Mouse (Mus musculus): Measurements from ENCODE around the gene Tex45. TPM values are rescaled to one million over a fixed set of nuclear protein-coding genes. Genes with fewer than 3 reads are reported as not detected.

Tex45 gene
- total and polyA plus RNA-seq, 3 experiments: 0.11 TPM; not detected in 2

- H3K36me3 ChIP-seq (replicated peaks): peaks cover 40% of the 10 kb centered on the region
- DNase-seq (ENCODE audit: low spot score): no peak
- no peaks in the 10 kb centered on the region for H3K9me3 ChIP-seq (replicated peaks)
- no peak overlapping the region for H3K4me3 ChIP-seq (ENCODE audit: low read depth, low read length)
- TF ChIP-seq GATA1 (IDR thresholded peaks at IDR 0.05; ENCODE audit: borderline replicate concordance, low read length) (no peak), CTCF (IDR thresholded peaks at IDR 0.05; ENCODE audit: low read depth, low read length) (no peak), POLR2AphosphoS5 (IDR thresholded peaks at IDR 0.05; ENCODE audit: insufficient replicate concordance, low read depth, low read length) (no peak), GATA2 (IDR thresholded peaks at IDR 0.05; ENCODE audit: borderline replicate concordance, low read depth, low read length) (no peak), TAL1 (conservative IDR thresholded peaks at IDR 0.05; ENCODE audit: low read depth, low read length) (no peak)
- H3K27me3 ChIP-seq (ENCODE audit: insufficient read depth, low read length): no peaks in the 10 kb centered on the region
- ATAC-seq (ENCODE audit: extremely low read depth, insufficient number of reproducible peaks, low FRiP score, poor library complexity, severe bottlenecking): no peak
- H3K4me1 ChIP-seq (ENCODE audit: insufficient read depth, low read depth, low read length): peaks cover 29% of the 10 kb centered on the region
Observed at GRCm38 (mm10) chr8:3502217-3502616, 31.6 kb downstream of the Tex45 start.

DNA sequence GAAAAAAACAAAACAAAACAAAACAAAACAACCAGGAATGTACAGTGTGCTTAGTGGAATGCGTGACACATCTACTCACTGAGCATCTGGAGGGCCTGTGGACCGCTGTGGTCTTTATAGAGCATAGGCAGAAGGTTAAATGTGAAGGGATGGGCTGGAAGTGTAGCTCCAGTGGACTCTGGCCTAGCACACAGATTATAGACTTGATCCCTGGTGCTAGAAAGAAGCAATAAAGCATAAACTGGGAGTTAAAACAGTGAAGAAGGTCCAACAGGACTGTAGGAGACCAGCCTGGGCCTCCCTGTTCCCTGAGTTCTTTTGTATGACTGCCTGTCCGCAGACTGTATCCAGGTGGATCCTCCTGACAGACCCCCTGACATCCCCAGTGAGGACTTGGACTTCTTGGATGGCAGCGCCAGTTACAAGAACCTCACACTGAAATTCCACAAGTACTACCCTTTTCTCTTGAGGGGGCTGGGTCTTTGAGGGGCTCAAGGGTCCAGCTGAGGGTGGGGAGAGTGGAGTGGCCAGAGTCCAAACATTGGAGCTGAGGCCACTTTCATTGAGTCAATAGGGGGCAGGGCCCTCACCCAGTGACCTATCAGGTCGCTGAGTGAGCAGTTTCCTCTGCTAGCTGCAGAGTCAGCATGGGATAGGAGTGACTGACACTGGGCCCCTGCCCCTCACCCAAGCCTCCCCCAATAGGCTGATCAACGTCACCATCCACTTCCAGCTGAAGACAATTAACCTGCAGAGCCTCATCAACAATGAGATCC lies 37.5 kb downstream of the Tex45 start:
- no peak overlapping the region for H3K4me3 ChIP-seq (ENCODE audit: low read depth, low read length)
- ATAC-seq (ENCODE audit: extremely low read depth, insufficient number of reproducible peaks, low FRiP score, poor library complexity, severe bottlenecking) (no peak), DNase-seq (ENCODE audit: low spot score) (no peak)
- H3K27me3 ChIP-seq (ENCODE audit: insufficient read depth, low read length): no peaks in the 10 kb centered on the region
- H3K4me1 ChIP-seq (ENCODE audit: insufficient read depth, low read depth, low read length): no peaks in the 10 kb centered on the region
- no peaks in the 10 kb centered on the region for H3K9me3 ChIP-seq (replicated peaks)
- H3K36me3 ChIP-seq (replicated peaks): peaks cover 90% of the 10 kb centered on the region
- no peak for TF ChIP-seq TAL1 (conservative IDR thresholded peaks at IDR 0.05; ENCODE audit: low read depth, low read length)
- no peak for TF ChIP-seq GATA1 (IDR thresholded peaks at IDR 0.05; ENCODE audit: borderline replicate concordance, low read length)
- no peak for TF ChIP-seq POLR2AphosphoS5 (IDR thresholded peaks at IDR 0.05; ENCODE audit: insufficient replicate concordance, low read depth, low read length)
- TF ChIP-seq GATA2 (IDR thresholded peaks at IDR 0.05; ENCODE audit: borderline replicate concordance, low read depth, low read length): no peak
- no peak for TF ChIP-seq CTCF (IDR thresholded peaks at IDR 0.05; ENCODE audit: low read depth, low read length)

DNA sequence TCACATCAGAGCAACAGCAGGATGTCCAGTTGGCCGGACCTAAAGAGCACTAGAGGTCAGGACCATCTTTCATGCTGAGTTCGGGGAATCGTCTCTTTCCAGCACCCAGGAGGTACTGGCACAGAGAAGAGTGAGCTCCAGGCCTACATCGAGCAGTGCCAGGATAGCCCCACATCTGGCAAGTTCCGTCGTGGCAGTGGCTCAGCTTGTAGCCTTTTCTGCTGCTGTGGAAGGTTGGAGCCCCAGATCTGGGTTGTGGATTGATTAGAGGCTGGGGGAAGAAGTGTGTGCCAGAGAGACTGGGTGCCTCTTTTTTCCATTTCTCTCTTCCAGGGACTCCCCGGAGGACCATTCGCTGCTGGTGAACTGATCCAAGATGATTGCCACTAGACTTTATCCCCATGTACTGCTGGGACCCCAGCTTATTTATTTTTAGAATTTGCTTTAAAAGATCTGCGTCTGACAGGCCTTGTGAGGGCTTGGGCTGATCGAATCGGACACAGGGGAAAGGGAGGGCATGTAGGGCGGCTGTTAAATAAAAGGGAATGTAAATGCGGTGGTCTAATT lies 44.1 kb downstream of the Tex45 start:
- H3K36me3 ChIP-seq (replicated peaks): peaks cover 63% of the 10 kb centered on the region
- H3K4me1 ChIP-seq (ENCODE audit: insufficient read depth, low read depth, low read length): peaks cover 31% of the 10 kb centered on the region
- no peak for ATAC-seq (ENCODE audit: extremely low read depth, insufficient number of reproducible peaks, low FRiP score, poor library complexity, severe bottlenecking)
- no peak for DNase-seq (ENCODE audit: low spot score)
- H3K27me3 ChIP-seq (ENCODE audit: insufficient read depth, low read length): no peaks in the 10 kb centered on the region
- H3K4me3 ChIP-seq (ENCODE audit: low read depth, low read length): peak overlapping the region; percentile 94
- no peaks in the 10 kb centered on the region for H3K9me3 ChIP-seq (replicated peaks)
- no peak for TF ChIP-seq GATA1 (IDR thresholded peaks at IDR 0.05; ENCODE audit: borderline replicate concordance, low read length)
- TF ChIP-seq GATA2 (IDR thresholded peaks at IDR 0.05; ENCODE audit: borderline replicate concordance, low read depth, low read length): no peak
- no peak for TF ChIP-seq CTCF (IDR thresholded peaks at IDR 0.05; ENCODE audit: low read depth, low read length)
- no peak for TF ChIP-seq TAL1 (conservative IDR thresholded peaks at IDR 0.05; ENCODE audit: low read depth, low read length)
- no peak for TF ChIP-seq POLR2AphosphoS5 (IDR thresholded peaks at IDR 0.05; ENCODE audit: insufficient replicate concordance, low read depth, low read length)

GRCm38 (mm10) chr8:3515260-3515671 lies 44.6 kb downstream of the Tex45 start, which contains the start of gene Pnpla6:
Pnpla6 (plus strand) TSS chr8:3515384.
- TF ChIP-seq TAL1 (conservative IDR thresholded peaks at IDR 0.05; ENCODE audit: low read depth, low read length): no peak
- no peak for TF ChIP-seq CTCF (IDR thresholded peaks at IDR 0.05; ENCODE audit: low read depth, low read length)
- no peak for TF ChIP-seq GATA1 (IDR thresholded peaks at IDR 0.05; ENCODE audit: borderline replicate concordance, low read length)
- TF ChIP-seq POLR2AphosphoS5 (IDR thresholded peaks at IDR 0.05; ENCODE audit: insufficient replicate concordance, low read depth, low read length): peak; percentile 35; the same call in 1 of the 2 replicates
- no peak for TF ChIP-seq GATA2 (IDR thresholded peaks at IDR 0.05; ENCODE audit: borderline replicate concordance, low read depth, low read length)
- no peaks in the 10 kb centered on the region for H3K9me3 ChIP-seq (replicated peaks)
- no peaks in the 10 kb centered on the region for H3K27me3 ChIP-seq (ENCODE audit: insufficient read depth, low read length)
- ATAC-seq (ENCODE audit: extremely low read depth, insufficient number of reproducible peaks, low FRiP score, poor library complexity, severe bottlenecking): peak; percentile 72
- H3K36me3 ChIP-seq (replicated peaks): peaks cover 60% of the 10 kb centered on the region
- DNase-seq (ENCODE audit: low spot score): peak; percentile 71
- peak within 1 kb of the TSS; percentile 94 for H3K4me3 ChIP-seq (ENCODE audit: low read depth, low read length)
- H3K4me1 ChIP-seq (ENCODE audit: insufficient read depth, low read depth, low read length): peaks cover 31% of the 10 kb centered on the region

GRCm38 (mm10) chr8:3515771-3516417 lies 45.2 kb downstream of the Tex45 start:
- Histone ChIP-seq H3K27me3 (ENCODE audit: insufficient read depth, low read length) (no peaks in the 10 kb centered on the region), H3K4me1 (ENCODE audit: insufficient read depth, low read depth, low read length) (peaks cover 34% of the 10 kb centered on the region), H3K36me3 (replicated peaks) (peaks cover 56% of the 10 kb centered on the region), H3K4me3 (ENCODE audit: low read depth, low read length) (peak overlapping the region; percentile 94), H3K9me3 (replicated peaks) (no peaks in the 10 kb centered on the region)
- TF ChIP-seq GATA1 (IDR thresholded peaks at IDR 0.05; ENCODE audit: borderline replicate concordance, low read length) (no peak), GATA2 (IDR thresholded peaks at IDR 0.05; ENCODE audit: borderline replicate concordance, low read depth, low read length) (no peak), POLR2AphosphoS5 (IDR thresholded peaks at IDR 0.05; ENCODE audit: insufficient replicate concordance, low read depth, low read length) (no peak), CTCF (IDR thresholded peaks at IDR 0.05; ENCODE audit: low read depth, low read length) (no peak), TAL1 (conservative IDR thresholded peaks at IDR 0.05; ENCODE audit: low read depth, low read length) (no peak)
- DNase-seq (ENCODE audit: low spot score) (peak; percentile 63), ATAC-seq (ENCODE audit: extremely low read depth, insufficient number of reproducible peaks, low FRiP score, poor library complexity, severe bottlenecking) (peak; percentile 6)

Measured in G1E (cell line).